Mouse (Mus musculus) midbrain, embryonic 10.5 days (tissue): ENCODE results near the gene Hpse2. TPM values are rescaled to one million over a fixed set of nuclear protein-coding genes. Genes with fewer than 3 reads are reported as not detected.
A peak's percentile ranks its signal among the peaks of the same experiment; 100 is the strongest.

ENCODE experiments used
- DNase-seq: peaks from one replicate; pipeline ENCODE4 v3.0.0-alpha.2; 2017; ENCODE audit warnings: low spot score
- H3K27ac ChIP-seq: fragments of 300-500 bp; sonication (generic); replicated peaks from 2 replicates; pipeline ENCODE4 v1.5.1; 2016; ENCODE audit warnings: mild to moderate bottlenecking
- H3K27me3 ChIP-seq: fragments of 300-500 bp; sonication (generic); 2 replicates; pipeline ENCODE4 v1.6.1; 2016; ENCODE audit warnings: low read depth, mild to moderate bottlenecking; ENCODE audit not compliant: poor library complexity, severe bottlenecking
- H3K36me3 ChIP-seq: fragments of 300-500 bp; sonication (generic); 2 replicates; pipeline ENCODE4 v1.6.1; 2016; ENCODE audit warnings: mild to moderate bottlenecking, moderate library complexity
- H3K4me1 ChIP-seq: fragments of 300-500 bp; sonication (generic); 2 replicates; pipeline ENCODE4 v1.6.1; 2016
- H3K4me3 ChIP-seq: fragments of 300-500 bp; sonication (generic); 2 replicates; pipeline ENCODE4 v1.5.1; 2016; ENCODE audit warnings: mild to moderate bottlenecking, moderate library complexity
- H3K9me3 ChIP-seq: fragments of 300-500 bp; sonication (generic); replicated peaks from 2 replicates; pipeline ENCODE4 v1.6.1; 2016; ENCODE audit warnings: mild to moderate bottlenecking
- WGBS: fragments of 180-500 bp; shearing (Covaris S2); methylation state at CpG from one replicate; pipeline ENCODE4 v1.1.7; 2016; 5-methylcytosine and 5-hydroxymethylcytosine counted together
- polyA plus RNA-seq: library from polyadenylated mRNA; unstranded; fragments of >200 nt; fragmentation: Nextera tagmentation; extraction: Ambion mirVana; gene quantifications from 2 replicates; pipeline ENCODE4 v1.2.1, GENCODE M21; 2016

The Hpse2 gene
- 0.39 and 0.45 TPM in 2 replicates for polyA plus RNA-seq

- H3K9me3 ChIP-seq: no peaks in the 10 kb centered on the region
- peak within 1 kb of the TSS; percentile 50 for H3K4me3 ChIP-seq
- peak; percentile 23 for DNase-seq
- H3K4me1 ChIP-seq: peaks cover 46% of the 10 kb centered on the region
- 3% methylated on average over 18 of the region's 18 CpGs for WGBS
- no peak within 1 kb of the TSS for H3K27ac ChIP-seq
- peaks cover 78% of the 10 kb centered on the region for H3K27me3 ChIP-seq
- H3K36me3 ChIP-seq: no peaks in the 10 kb centered on the region
Observed at GRCm38 (mm10) chr19:43388017-43388904, at the start of gene Hpse2. TSS of gene Hpse2 (minus strand) at chr19:43388355.

DNA sequence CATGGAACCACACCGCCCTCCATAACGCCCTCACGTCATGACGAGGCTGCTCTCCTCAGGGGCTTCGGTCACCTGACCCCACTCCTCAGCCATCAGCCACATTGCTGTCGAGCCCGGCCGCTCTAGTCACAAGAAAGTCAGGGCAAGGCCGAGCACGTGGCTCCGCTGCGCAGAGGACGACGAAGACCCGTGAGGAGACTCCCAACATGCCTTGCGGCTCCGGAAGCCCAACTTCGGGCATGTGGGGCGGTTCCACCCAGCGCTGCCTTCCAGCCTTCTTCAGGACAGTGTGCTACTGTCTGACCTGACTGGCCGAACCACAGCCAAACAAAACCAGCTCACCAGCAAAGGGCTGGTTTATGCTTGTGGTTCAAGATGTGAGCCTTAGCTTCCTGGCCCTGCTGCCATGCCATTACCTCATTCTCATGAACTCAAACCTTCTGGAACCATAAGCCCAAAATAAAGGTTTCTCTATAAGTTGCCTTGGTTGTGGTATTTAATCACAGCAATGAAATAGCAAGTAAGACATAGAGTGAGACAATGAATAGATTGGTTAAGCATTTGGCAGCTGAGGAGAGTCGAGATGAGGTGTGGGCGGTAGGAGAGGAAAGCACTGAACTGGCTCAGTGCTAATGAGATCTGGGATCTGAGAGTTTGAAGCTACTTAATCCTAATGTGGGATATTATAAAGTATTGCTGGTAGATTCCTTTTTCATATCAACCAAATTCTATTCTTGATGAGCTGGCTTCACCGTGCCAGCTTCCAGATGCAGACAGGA is 39.5 kb upstream of the Hpse2 start:
- WGBS: 92% methylated on average over 24 of the region's 24 CpGs
- Histone ChIP-seq H3K4me1 (no peaks in the 10 kb centered on the region), H3K36me3 (no peaks in the 10 kb centered on the region), H3K27me3 (0 out of 2 replicates have a peak, but pooled peaks cover 5% of the 10 kb centered on the region), H3K9me3 (no peaks in the 10 kb centered on the region), H3K27ac (no peak overlapping the region), H3K4me3 (no peak overlapping the region)
- no peak for DNase-seq

GRCm38 (mm10) chr19:43424082-43424481 is 35.9 kb upstream of the Hpse2 start:
- Histone ChIP-seq H3K4me1 (no peaks in the 10 kb centered on the region), H3K4me3 (no peak overlapping the region), H3K9me3 (no peaks in the 10 kb centered on the region), H3K27me3 (0 out of 2 replicates have a peak, but pooled peaks cover 5% of the 10 kb centered on the region), H3K27ac (no peak overlapping the region), H3K36me3 (no peaks in the 10 kb centered on the region)
- WGBS: 66% methylated on average over 2 of the region's 2 CpGs
- DNase-seq: no peak

- 86% methylated on average over 3 of the region's 3 CpGs for WGBS
- H3K36me3 ChIP-seq: no peaks in the 10 kb centered on the region
- H3K4me1 ChIP-seq: no peaks in the 10 kb centered on the region
- no peak overlapping the region for H3K4me3 ChIP-seq
- H3K9me3 ChIP-seq: no peaks in the 10 kb centered on the region
- DNase-seq: no peak
- no peak overlapping the region for H3K27ac ChIP-seq
- H3K27me3 ChIP-seq: no peaks in the 10 kb centered on the region
Observed at GRCm38 (mm10) chr19:43420506-43420905, 32.4 kb upstream of the Hpse2 start.

DNA sequence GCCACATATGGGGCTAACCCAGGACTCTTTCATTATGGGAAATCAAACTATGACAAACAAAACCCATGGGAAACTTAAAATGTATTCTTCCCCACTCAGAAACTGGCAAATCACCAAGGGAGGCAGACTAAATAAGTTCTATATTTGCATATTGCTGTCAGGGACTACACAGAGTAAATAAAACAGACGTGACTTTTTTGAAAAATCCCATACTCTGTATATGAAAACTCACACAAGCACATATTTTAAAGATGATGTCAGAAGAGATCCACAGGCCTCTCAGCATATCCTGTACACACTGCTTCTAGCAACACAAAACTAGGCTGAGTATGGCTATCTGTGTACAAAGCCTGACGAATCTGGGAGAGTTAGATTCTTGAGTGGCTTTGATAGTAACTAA is 27.4 kb upstream of the Hpse2 start:
- 86% methylated on average over 2 of the region's 2 CpGs for WGBS

DNA sequence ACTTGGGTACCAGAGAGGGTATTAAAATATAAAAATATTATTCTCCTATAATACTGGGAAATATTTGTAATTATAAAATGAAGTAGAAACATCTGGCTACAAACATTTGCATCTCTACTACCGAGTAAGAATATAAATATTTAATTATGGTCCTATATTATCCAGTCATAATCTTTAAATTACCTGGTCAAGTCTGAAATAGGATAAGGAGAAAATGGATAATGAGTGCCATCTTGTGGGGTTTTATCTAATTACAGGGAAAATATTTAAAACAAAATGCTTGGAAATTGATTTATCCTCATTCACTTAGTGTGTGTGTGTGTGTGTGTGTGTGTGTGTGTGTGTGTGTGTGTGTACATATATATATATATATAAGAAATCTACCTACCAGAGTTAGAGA is 19.0 kb upstream of the Hpse2 start:
- Histone ChIP-seq H3K27me3 (no peaks in the 10 kb centered on the region), H3K36me3 (no peaks in the 10 kb centered on the region), H3K27ac (no peak overlapping the region), H3K9me3 (no peaks in the 10 kb centered on the region), H3K4me3 (no peak overlapping the region), H3K4me1 (no peaks in the 10 kb centered on the region)
- WGBS: 23% methylated on average over 1 of the region's 1 CpGs
- DNase-seq: no peak

More for the DNA sequence above, 27.4 kb upstream of the Hpse2 start:
- no peaks in the 10 kb centered on the region for H3K9me3 ChIP-seq
- no peak overlapping the region for H3K4me3 ChIP-seq
- H3K36me3 ChIP-seq: no peaks in the 10 kb centered on the region
- H3K27me3 ChIP-seq: no peaks in the 10 kb centered on the region
- no peak for DNase-seq
- H3K4me1 ChIP-seq: no peaks in the 10 kb centered on the region
- no peak overlapping the region for H3K27ac ChIP-seq

DNA sequence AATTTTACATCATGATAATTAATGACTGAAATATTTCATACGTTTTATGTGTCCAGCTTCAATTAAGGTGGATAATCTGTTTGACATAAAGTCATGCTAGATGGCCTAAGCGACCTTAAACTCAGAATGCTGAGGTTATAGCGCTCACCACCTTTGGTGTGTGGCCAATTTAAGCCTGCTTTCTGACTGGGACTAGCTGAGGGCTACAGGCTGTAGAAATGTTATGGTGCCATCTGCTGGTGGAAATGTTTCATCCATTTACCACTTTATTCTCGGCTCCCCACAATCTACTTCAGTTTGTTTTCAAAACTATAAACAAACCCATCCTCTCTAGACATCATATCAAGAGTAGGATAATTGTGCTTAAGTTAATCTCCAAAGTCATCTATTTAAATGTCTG is 8.2 kb upstream of the Hpse2 start:
- WGBS: 7% methylated on average over 4 of the region's 4 CpGs
- Histone ChIP-seq H3K4me3 (no peak overlapping the region), H3K4me1 (no peaks in the 10 kb centered on the region), H3K36me3 (no peaks in the 10 kb centered on the region), H3K27ac (no peak overlapping the region), H3K27me3 (peaks cover under 1% of the 10 kb centered on the region; the same call in 1 of the 2 replicates), H3K9me3 (no peaks in the 10 kb centered on the region)
- no peak for DNase-seq

DNA sequence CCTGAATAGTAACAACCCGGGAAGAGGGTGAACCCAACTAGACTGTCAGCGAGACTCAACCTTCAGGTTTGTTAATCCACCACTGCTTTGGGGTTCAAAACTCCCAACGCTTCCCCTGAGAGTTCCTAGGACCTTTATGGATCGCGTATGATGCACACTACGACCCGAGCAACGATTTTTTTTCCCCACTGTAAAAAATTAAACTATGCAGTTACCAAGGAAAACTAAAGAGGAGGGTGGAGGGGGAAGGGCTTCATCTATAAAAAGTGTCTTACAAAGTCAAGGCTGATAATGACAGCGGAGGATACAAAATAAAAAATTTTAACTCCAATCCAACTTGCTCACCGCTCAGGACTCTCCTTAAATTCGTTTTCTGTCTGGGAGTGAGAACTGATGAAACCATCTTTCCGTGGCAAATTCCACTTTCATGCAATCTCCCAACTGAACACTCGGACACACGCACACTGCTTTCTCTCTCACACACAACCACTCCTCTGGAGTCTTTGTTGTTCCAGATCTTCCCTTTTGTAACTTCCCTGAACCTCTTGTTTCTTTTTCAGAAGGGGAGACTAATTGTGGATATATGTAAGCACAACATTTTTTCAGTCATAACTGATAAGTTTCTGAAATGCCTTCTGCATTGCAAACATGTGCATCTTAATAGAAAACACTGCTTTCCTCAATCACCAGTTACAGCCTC is 934 bp downstream of the Hpse2 start:
- peaks cover 46% of the 10 kb centered on the region for H3K4me1 ChIP-seq
- peak; percentile 13 for DNase-seq
- H3K27me3 ChIP-seq: peaks cover 88% of the 10 kb centered on the region
- no peak overlapping the region for H3K27ac ChIP-seq
- 2% methylated on average over 14 of the region's 14 CpGs for WGBS
- H3K9me3 ChIP-seq: no peaks in the 10 kb centered on the region
- no peaks in the 10 kb centered on the region for H3K36me3 ChIP-seq
- H3K4me3 ChIP-seq: peak overlapping the region; percentile 50

GRCm38 (mm10) chr19:43386041-43386952 is 1.9 kb downstream of the Hpse2 start:
- Histone ChIP-seq H3K4me1 (peaks cover 46% of the 10 kb centered on the region), H3K27me3 (peaks cover 97% of the 10 kb centered on the region), H3K36me3 (no peaks in the 10 kb centered on the region), H3K4me3 (peak overlapping the region; percentile 50), H3K27ac (no peak overlapping the region), H3K9me3 (no peaks in the 10 kb centered on the region)
- under 1% methylated on average over 48 of the region's 48 CpGs for WGBS
- peak; percentile 61 for DNase-seq

GRCm38 (mm10) chr19:43385451-43385850 is 2.7 kb downstream of the Hpse2 start:
- Histone ChIP-seq H3K4me3 (peak overlapping the region; percentile 50), H3K4me1 (peaks cover 46% of the 10 kb centered on the region), H3K27me3 (peaks cover 95% of the 10 kb centered on the region), H3K27ac (no peak overlapping the region), H3K9me3 (no peaks in the 10 kb centered on the region), H3K36me3 (no peaks in the 10 kb centered on the region)
- 2% methylated on average over 13 of the region's 13 CpGs for WGBS
- DNase-seq: peak; percentile 28

- H3K36me3 ChIP-seq: no peaks in the 10 kb centered on the region
- WGBS: under 1% methylated on average over 25 of the region's 25 CpGs
- H3K9me3 ChIP-seq: no peaks in the 10 kb centered on the region
- peaks cover 46% of the 10 kb centered on the region for H3K4me1 ChIP-seq
- H3K27me3 ChIP-seq: peaks cover 91% of the 10 kb centered on the region
- H3K27ac ChIP-seq: no peak overlapping the region; the same call in 1 of the 2 replicates
- H3K4me3 ChIP-seq: peak overlapping the region; percentile 50
- DNase-seq: peak; percentile 59
Observed at GRCm38 (mm10) chr19:43384978-43385431, 3.1 kb downstream of the Hpse2 start.
